Mouse (Mus musculus): ENCODE data around the gene Duox2. TPM values are rescaled to one million over a fixed set of nuclear protein-coding genes. Genes with fewer than 3 reads are reported as not detected.

Gene Duox2
- polyA plus RNA-seq, 1 experiment from 2014 or later = not detected

DNA sequence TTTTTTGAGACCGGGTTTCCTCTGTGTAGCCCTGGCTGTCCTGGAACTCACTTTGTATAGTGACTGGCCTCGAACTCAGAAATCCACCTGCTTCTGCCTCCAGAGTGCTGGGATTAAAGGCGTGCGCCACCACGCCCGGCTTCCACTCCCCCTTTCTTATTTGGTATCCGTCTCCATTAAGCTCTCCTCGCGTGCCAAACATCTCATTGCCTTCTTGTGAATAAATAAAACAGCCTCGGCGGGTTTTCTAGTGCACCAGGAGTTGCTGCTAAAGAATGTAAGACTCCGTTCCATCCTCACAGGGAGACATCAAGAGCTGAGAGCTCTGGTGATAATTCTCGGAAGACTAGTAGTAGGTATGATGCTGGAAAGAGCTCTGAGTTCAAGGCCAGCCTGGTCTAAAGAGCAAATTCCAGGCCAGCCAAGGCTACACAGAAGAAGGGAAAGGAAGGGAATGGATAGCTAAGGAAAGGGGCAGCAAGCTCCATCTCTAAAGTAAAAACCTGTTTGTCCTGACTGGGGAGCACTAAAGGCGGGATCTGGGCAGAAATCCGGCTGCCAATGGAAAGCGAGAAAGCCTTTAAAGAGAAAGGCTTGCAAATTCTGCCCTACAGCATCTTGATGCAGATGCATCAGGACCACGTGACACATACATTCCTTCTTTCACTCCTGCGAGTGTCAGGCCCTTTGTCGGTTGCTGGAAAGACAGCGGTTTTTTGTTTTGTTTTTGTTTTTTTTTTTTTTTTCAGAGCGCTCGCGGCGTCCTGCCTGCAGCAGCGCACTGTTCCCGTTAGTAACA lies 64.3 kb downstream of the Duox2 start:
- H3K9me3 ChIP-seq (replicated peaks) = no peaks in the 10 kb centered on the region
- no peaks in the 10 kb centered on the region for H3K27me3 ChIP-seq (replicated peaks)
- ATAC-seq = peak; percentile 1; the same call in 1 of the 2 replicates
- peak overlapping the region; percentile 77 for H3K4me3 ChIP-seq
- 9% methylated on average over 26 of the region's 26 CpGs for WGBS (ENCODE audit: insufficient replicate concordance)
- peak overlapping the region; percentile 80 for H3K9ac ChIP-seq
- H3K4me1 ChIP-seq = peaks cover 56% of the 10 kb centered on the region
- peak overlapping the region; percentile 93 for H3K27ac ChIP-seq
- H3K36me3 ChIP-seq = peaks cover 12% of the 10 kb centered on the region; the same call in 1 of the 2 replicates
- H3K4me2 ChIP-seq = peak overlapping the region; percentile 84

DNA sequence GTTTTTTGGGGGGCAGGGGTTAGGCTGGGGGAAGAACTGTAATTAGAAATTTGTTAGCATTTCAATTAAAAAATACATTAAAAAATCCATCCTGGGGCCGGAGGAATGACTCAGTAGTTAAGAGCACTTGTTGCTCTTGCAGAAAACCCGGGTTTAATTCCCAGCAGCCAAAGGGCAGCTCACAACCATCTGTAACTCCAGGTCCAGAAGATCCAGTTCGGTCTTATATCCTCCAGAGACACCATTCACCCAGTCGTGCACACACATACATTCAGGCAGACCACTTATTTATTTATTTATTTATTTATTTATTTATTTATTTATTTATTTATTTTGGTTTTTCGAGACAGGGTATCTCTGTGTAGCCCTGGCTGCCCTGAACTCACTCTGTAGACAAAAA lies 64.9 kb downstream of the Duox2 start:
- Histone ChIP-seq H3K4me3 (no peak overlapping the region), H3K4me2 (peak overlapping the region; percentile 84), H3K9me3 (replicated peaks) (no peaks in the 10 kb centered on the region), H3K27me3 (replicated peaks) (no peaks in the 10 kb centered on the region), H3K27ac (no peak overlapping the region; the same call in 1 of the 2 replicates), H3K36me3 (peaks cover 10% of the 10 kb centered on the region; the same call in 1 of the 2 replicates), H3K9ac (no peak overlapping the region), H3K4me1 (peaks cover 51% of the 10 kb centered on the region)
- no peak for ATAC-seq
- WGBS (ENCODE audit: insufficient replicate concordance) = 44% methylated on average over 5 of the region's 5 CpGs

DNA sequence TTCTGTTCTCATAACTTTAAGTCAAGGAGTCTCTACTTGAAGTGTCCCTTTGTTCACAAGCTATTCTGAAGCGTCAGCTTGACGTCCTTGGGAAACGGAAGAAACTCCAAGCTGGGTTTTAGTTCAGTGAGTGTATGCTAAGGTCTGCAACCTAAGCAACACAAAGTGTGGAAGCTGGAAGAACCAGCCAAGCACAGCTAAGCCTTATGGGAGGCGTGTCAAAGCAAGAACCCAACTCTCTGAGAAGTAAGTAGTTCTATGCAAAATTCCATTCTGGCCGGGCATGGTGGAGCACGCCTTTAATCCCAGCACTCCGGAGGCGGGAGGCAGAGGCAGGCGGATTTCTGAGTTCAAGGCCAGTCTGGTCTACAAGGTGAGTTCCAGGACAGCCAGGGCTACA lies 66.6 kb downstream of the Duox2 start:
- ATAC-seq = no peak
- Histone ChIP-seq H3K27ac (no peak overlapping the region), H3K4me3 (no peak overlapping the region), H3K27me3 (replicated peaks) (no peaks in the 10 kb centered on the region), H3K9me3 (replicated peaks) (no peaks in the 10 kb centered on the region), H3K4me2 (no peak overlapping the region), H3K4me1 (peaks cover 53% of the 10 kb centered on the region), H3K36me3 (peaks cover 3% of the 10 kb centered on the region; the same call in 1 of the 2 replicates), H3K9ac (no peak overlapping the region)
- 82% methylated on average over 9 of the region's 9 CpGs for WGBS (ENCODE audit: insufficient replicate concordance)

DNA sequence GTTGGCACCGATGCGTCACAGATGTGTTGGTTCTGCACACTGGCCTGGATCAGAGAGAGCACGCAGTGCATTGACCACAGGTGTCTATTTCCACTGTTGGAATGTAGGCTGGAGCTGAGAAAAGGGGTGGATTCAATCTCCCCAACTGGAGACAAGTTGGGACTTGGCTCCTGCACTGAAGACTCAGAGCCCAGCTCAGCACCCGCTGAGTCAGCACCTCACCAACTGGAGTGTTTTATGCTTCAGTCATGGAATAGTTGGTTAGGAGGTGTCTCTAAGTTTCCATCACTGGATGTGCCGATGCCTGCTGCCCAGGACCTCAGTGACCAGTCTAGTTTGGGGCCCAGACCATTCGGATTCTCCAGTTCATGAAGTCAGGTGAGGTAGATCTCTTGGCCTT lies 67.9 kb downstream of the Duox2 start:
- ATAC-seq = no peak
- Histone ChIP-seq H3K4me2 (no peak overlapping the region), H3K36me3 (no peaks in the 10 kb centered on the region), H3K4me1 (peaks cover 49% of the 10 kb centered on the region), H3K27ac (peak overlapping the region; percentile 21; the same call in 1 of the 2 replicates), H3K27me3 (replicated peaks) (no peaks in the 10 kb centered on the region), H3K9ac (no peak overlapping the region), H3K4me3 (no peak overlapping the region), H3K9me3 (replicated peaks) (no peaks in the 10 kb centered on the region)
- 84% methylated on average over 6 of the region's 6 CpGs for WGBS (ENCODE audit: insufficient replicate concordance)

Other genes with a start within 250 kb of the Duox2 start
- 5.8 and 6.2 TPM in 2 replicates for gene Spg11, start 180.1 kb downstream of the Duox2 start, polyA plus RNA-seq (2016; fragmentation: Nextera tagmentation; extraction: Ambion mirVana)
- 273 and 281 TPM in 2 replicates for gene B2m, start 150.8 kb downstream of the Duox2 start, polyA plus RNA-seq (2016; fragmentation: Nextera tagmentation; extraction: Ambion mirVana)
- gene Trim69, start 137.7 kb downstream of the Duox2 start, polyA plus RNA-seq (2016; fragmentation: Nextera tagmentation; extraction: Ambion mirVana) = 0.07 TPM in 1 of 2 replicates, not detected in the other
- 0.05 TPM in 1 of 2 replicates, not detected in the other for gene Patl2, start 112.3 kb downstream of the Duox2 start, polyA plus RNA-seq (2016; fragmentation: Nextera tagmentation; extraction: Ambion mirVana)
- not detected in 2 replicates for gene Terb2, start 112.2 kb downstream of the Duox2 start, polyA plus RNA-seq (2016; fragmentation: Nextera tagmentation; extraction: Ambion mirVana)
- 159 and 163 TPM in 2 replicates for gene Sord, start 63.7 kb downstream of the Duox2 start, polyA plus RNA-seq (2016; fragmentation: Nextera tagmentation; extraction: Ambion mirVana)
- not detected in 2 replicates for gene Duoxa2, start 451 bp upstream of the Duox2 start, polyA plus RNA-seq (2016; fragmentation: Nextera tagmentation; extraction: Ambion mirVana)
- not detected in 2 replicates for gene Duoxa1, start 15.3 kb upstream of the Duox2 start, polyA plus RNA-seq (2016; fragmentation: Nextera tagmentation; extraction: Ambion mirVana)
- not detected in 2 replicates for gene Duox1, start 17.2 kb upstream of the Duox2 start, polyA plus RNA-seq (2016; fragmentation: Nextera tagmentation; extraction: Ambion mirVana)
- 2.0 TPM in 2 replicates for gene Shf, start 70.7 kb upstream of the Duox2 start, polyA plus RNA-seq (2016; fragmentation: Nextera tagmentation; extraction: Ambion mirVana)
- gene Slc28a2, start 128.0 kb upstream of the Duox2 start, polyA plus RNA-seq (2016; fragmentation: Nextera tagmentation; extraction: Ambion mirVana) = 0.31 and 0.35 TPM in 2 replicates
- not detected in 2 replicates for gene Gm14085, start 186.5 kb upstream of the Duox2 start, polyA plus RNA-seq (2016; fragmentation: Nextera tagmentation; extraction: Ambion mirVana)

All from liver, embryonic 12.5 days (tissue).